9 mouse cellular contexts compared by ENCODE assay signal in genomic region chr9:116676445-116676844, GRCm38 (mm10).
DNase-seq lines count a peak whose midpoint lies in the region; ATAC-seq and TF ChIP-seq lines count a peak whose summit lies in the region.
"Had no signal": no experiment of that assay in that cellular context is flagged by ENCODE, and none has a peak within 500 bp of the region (broad histone marks: within the 10 kb centered on the region; RNA-seq: fewer than 3 reads in every experiment).

No protein-coding gene starts in this region.

- H3K4me3 ChIP-seq in hindbrain, embryonic 11.5 days (ENCODE audit: low read depth, low read length) = no peak overlapping the region
- H3K4me3 ChIP-seq in hindbrain, embryonic 16.5 days (ENCODE audit: low read length) = no peak overlapping the region
- no peak overlapping the region for H3K4me3 ChIP-seq in heart, embryonic 15.5 days
- H3K4me3 ChIP-seq in lung, embryonic 15.5 days = no peak overlapping the region
- no peak overlapping the region for H3K4me3 ChIP-seq in liver, postnatal 0 days (ENCODE audit: low read depth, low read length)

- 69% methylated on average over 2 of the region's 2 CpGs for WGBS in hindbrain, embryonic 11.5 days
- WGBS in hindbrain, embryonic 16.5 days = 54% methylated on average over 2 of the region's 2 CpGs
- 22% methylated on average over 2 of the region's 2 CpGs for WGBS in heart, embryonic 15.5 days
- 32% methylated on average over 2 of the region's 2 CpGs for whole genome bisulfite sequencing in lung, embryonic 15.5 days
- WGBS in liver, postnatal 0 days (ENCODE audit: insufficient replicate concordance) = 44% methylated on average over 2 of the region's 2 CpGs

- H3K4me1 ChIP-seq in hindbrain, embryonic 11.5 days (replicated peaks; ENCODE audit: control insufficient read depth, insufficient read depth, low read length) = no peaks in the 10 kb centered on the region
- H3K4me1 ChIP-seq in hindbrain, embryonic 16.5 days (ENCODE audit: control insufficient read depth, insufficient read depth, low read depth, low read length) = no peaks in the 10 kb centered on the region
- peaks cover 23% of the 10 kb centered on the region for H3K4me1 ChIP-seq in heart, embryonic 15.5 days (replicated peaks)
- 0 out of 2 replicates have a peak, but pooled peaks cover 6% of the 10 kb centered on the region for H3K4me1 ChIP-seq in lung, embryonic 15.5 days
- no peaks in the 10 kb centered on the region for H3K4me1 ChIP-seq in liver, postnatal 0 days (ENCODE audit: insufficient read depth)

- no peaks in the 10 kb centered on the region for H3K9me3 ChIP-seq in hindbrain, embryonic 11.5 days (ENCODE audit: control insufficient read depth, low read length)
- H3K9me3 ChIP-seq in hindbrain, embryonic 16.5 days (ENCODE audit: control insufficient read depth, low read length) = no peaks in the 10 kb centered on the region
- H3K9me3 ChIP-seq in heart, embryonic 15.5 days (replicated peaks) = no peaks in the 10 kb centered on the region
- no peaks in the 10 kb centered on the region for H3K9me3 ChIP-seq in lung, embryonic 15.5 days
- H3K9me3 ChIP-seq in liver, postnatal 0 days (ENCODE audit: low read length) = no peaks in the 10 kb centered on the region

- H3K4me2 ChIP-seq in hindbrain, embryonic 11.5 days (replicated peaks; ENCODE audit: low read depth, low read length) = no peak overlapping the region
- H3K4me2 ChIP-seq in hindbrain, embryonic 16.5 days (ENCODE audit: low read length) = no peak overlapping the region
- H3K4me2 ChIP-seq in heart, embryonic 15.5 days = no peak overlapping the region
- no peak overlapping the region for H3K4me2 ChIP-seq in lung, embryonic 15.5 days
- no peak overlapping the region for H3K4me2 ChIP-seq in liver, postnatal 0 days (ENCODE audit: low read depth, low read length)

- no peaks in the 10 kb centered on the region for H3K27me3 ChIP-seq in hindbrain, embryonic 11.5 days (ENCODE audit: control insufficient read depth, insufficient read depth, low read length)
- no peaks in the 10 kb centered on the region for H3K27me3 ChIP-seq in hindbrain, embryonic 16.5 days (replicated peaks; ENCODE audit: control insufficient read depth, insufficient read depth, low read length)
- H3K27me3 ChIP-seq in heart, embryonic 15.5 days = no peaks in the 10 kb centered on the region
- H3K27me3 ChIP-seq in lung, embryonic 15.5 days = no peaks in the 10 kb centered on the region
- H3K27me3 ChIP-seq in liver, postnatal 0 days (ENCODE audit: insufficient read depth, low read length) = no peaks in the 10 kb centered on the region

- H3K27ac ChIP-seq in hindbrain, embryonic 11.5 days (ENCODE audit: low read depth, low read length) = no peak overlapping the region
- H3K27ac ChIP-seq in hindbrain, embryonic 16.5 days (ENCODE audit: low read depth, low read length) = no peak overlapping the region
- peak overlapping the region; percentile 85 for H3K27ac ChIP-seq in heart, embryonic 15.5 days
- peak overlapping the region; percentile 79 for H3K27ac ChIP-seq in lung, embryonic 15.5 days
- no peak overlapping the region for H3K27ac ChIP-seq in liver, postnatal 0 days (ENCODE audit: low read depth)

- no peak overlapping the region for H3K9ac ChIP-seq in hindbrain, embryonic 11.5 days (ENCODE audit: low read depth, low read length)
- H3K9ac ChIP-seq in hindbrain, embryonic 16.5 days (ENCODE audit: low read depth, low read length) = no peak overlapping the region
- H3K9ac ChIP-seq in heart, embryonic 15.5 days = no peak overlapping the region
- H3K9ac ChIP-seq in lung, embryonic 15.5 days = no peak overlapping the region
- H3K9ac ChIP-seq in liver, postnatal 0 days (replicated peaks) = no peak overlapping the region

- TF ChIP-seq CTCF in liver, postnatal 0 days (IDR thresholded peaks at IDR 0.05; ENCODE audit: low read depth) = no peak

- TF ChIP-seq EP300 in liver, postnatal 0 days (IDR thresholded peaks at IDR 0.05; ENCODE audit: low read depth) = no peak

- DNase-seq in hindbrain, embryonic 11.5 days (ENCODE audit: low spot score) = peak; percentile 5
- DNase-seq in NIH3T3 (ENCODE audit: low read depth) = peak; percentile 52
- no peak for DNase-seq in right cerebral cortex, postnatal 4 days
- DNase-seq in cerebellum, postnatal 4 days (ENCODE audit: low spot score in 2 of 2) = no peak
- DNase-seq in liver, postnatal 0 days = no peak

- no peaks in the 10 kb centered on the region for H3K36me3 ChIP-seq in hindbrain, embryonic 11.5 days (ENCODE audit: control insufficient read depth, insufficient read depth, low read length)
- no peaks in the 10 kb centered on the region for H3K36me3 ChIP-seq in hindbrain, embryonic 16.5 days (ENCODE audit: control insufficient read depth, insufficient read depth, low read length)
- H3K36me3 ChIP-seq in heart, embryonic 15.5 days = 0 out of 2 replicates have a peak, but pooled peaks cover 3% of the 10 kb centered on the region
- H3K36me3 ChIP-seq in lung, embryonic 15.5 days = peaks cover 13% of the 10 kb centered on the region; the same call in 1 of the 2 replicates
- no peaks in the 10 kb centered on the region for H3K36me3 ChIP-seq in liver, postnatal 0 days (replicated peaks; ENCODE audit: insufficient read depth, low read length)

- ATAC-seq in hindbrain, embryonic 11.5 days (ENCODE audit: low FRiP score) = no peak
- ATAC-seq in hindbrain, embryonic 16.5 days = no peak
- peak; percentile 73 for ATAC-seq in heart, embryonic 15.5 days (replicated peaks; ENCODE audit: insufficient number of reproducible peaks, insufficient read depth, low FRiP score, low read depth)
- peak; percentile 94 for ATAC-seq in lung, embryonic 15.5 days (ENCODE audit: borderline replicate concordance, extremely low read depth, low FRiP score, low TSS enrichment)
- ATAC-seq in liver, postnatal 0 days = no peak
- ATAC-seq: midbrain, embryonic 16.5 days had no signal

Comparison
In these comparisons a context has a peak if more than half of its experiments do, and no peak if none do; other contexts are left out.
1. ATAC-seq: peak in heart, embryonic 15.5 days (single experiment) and lung, embryonic 15.5 days (single experiment); none in hindbrain, embryonic 11.5 days (single experiment), hindbrain, embryonic 16.5 days (single experiment) and liver, postnatal 0 days (single experiment).
2. DNase-seq: peak in hindbrain, embryonic 11.5 days (single experiment) and NIH3T3 (single experiment); none in right cerebral cortex, postnatal 4 days (single experiment), cerebellum, postnatal 4 days (0 of 2) and liver, postnatal 0 days (single experiment).
3. H3K27ac ChIP-seq: peak in heart, embryonic 15.5 days (single experiment) and lung, embryonic 15.5 days (single experiment); none in hindbrain, embryonic 11.5 days (single experiment), hindbrain, embryonic 16.5 days (single experiment) and liver, postnatal 0 days (single experiment).